8 mouse cellular contexts compared by ENCODE assay signal in the genomic region with DNA sequence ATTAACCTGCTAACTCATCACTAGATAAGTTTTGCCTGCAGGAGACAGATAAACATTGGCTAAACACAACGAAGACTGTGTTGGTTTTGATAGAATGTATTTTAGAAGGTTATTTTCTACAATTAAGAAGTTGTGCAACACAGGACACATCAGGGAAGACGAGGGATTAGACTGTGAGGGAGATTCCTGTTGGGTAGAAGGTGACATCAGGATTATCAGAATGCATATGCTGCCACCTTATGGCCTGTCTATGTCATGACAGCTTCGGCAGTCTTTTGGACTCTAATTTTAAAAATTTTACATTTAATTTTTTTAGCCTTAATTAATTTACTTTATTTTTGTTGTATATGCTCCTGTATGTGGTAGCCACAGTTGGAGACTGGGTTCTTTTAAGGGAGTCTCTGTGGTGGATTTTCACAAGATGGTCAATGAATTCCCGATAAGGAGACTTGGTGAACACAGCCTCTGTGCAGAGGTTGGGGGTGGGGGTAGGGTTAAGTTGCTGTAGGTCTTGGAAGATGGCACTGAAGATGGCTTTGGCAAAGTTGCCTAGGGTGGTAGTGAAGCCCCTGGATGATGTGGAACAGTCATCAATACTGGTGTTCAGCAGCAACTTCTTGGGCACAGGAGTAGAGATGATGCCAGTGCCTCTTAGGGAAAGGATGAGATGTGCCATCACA. TPM values are rescaled to one million over a fixed set of nuclear protein-coding genes. Genes with fewer than 3 reads are reported as not detected.
A peak's percentile ranks its signal among the peaks of the same experiment; 100 is the strongest.
DNase-seq lines count a peak whose midpoint lies in the region; ATAC-seq lines count a peak whose summit lies in the region.

No protein-coding gene starts in this region.

- WGBS in forebrain, embryonic 12.5 days, result 26% methylated on average over 4 of the region's 4 CpGs
- WGBS in forebrain, embryonic 10.5 days, result 31% methylated on average over 4 of the region's 4 CpGs
- 21% methylated on average over 4 of the region's 4 CpGs for WGBS in intestine, embryonic 14.5 days

- no peak overlapping the region for H3K27ac ChIP-seq in forebrain, embryonic 12.5 days
- H3K27ac ChIP-seq in forebrain, embryonic 10.5 days, result no peak overlapping the region
- H3K27ac ChIP-seq in intestine, embryonic 14.5 days (ENCODE audit: low read depth), result no peak overlapping the region

- no peaks in the 10 kb centered on the region for H3K9me3 ChIP-seq in forebrain, embryonic 12.5 days
- H3K9me3 ChIP-seq in forebrain, embryonic 10.5 days, result no peaks in the 10 kb centered on the region
- H3K9me3 ChIP-seq in intestine, embryonic 14.5 days (ENCODE audit: control insufficient read depth, low read length), result no peaks in the 10 kb centered on the region
- no peaks in the 10 kb centered on the region for H3K9me3 ChIP-seq in megakaryocyte, embryonic 14.5 days

- H3K4me3 ChIP-seq in forebrain, embryonic 12.5 days (replicated peaks), result no peak overlapping the region
- H3K4me3 ChIP-seq in forebrain, embryonic 10.5 days, result no peak overlapping the region
- H3K4me3 ChIP-seq in intestine, embryonic 14.5 days (ENCODE audit: low read depth, low read length), result no peak overlapping the region
- H3K4me3 ChIP-seq in megakaryocyte, embryonic 14.5 days (replicated peaks), result peak overlapping the region; percentile 7

- H3K4me2 ChIP-seq in forebrain, embryonic 12.5 days, result no peak overlapping the region
- no peak overlapping the region for H3K4me2 ChIP-seq in intestine, embryonic 14.5 days (ENCODE audit: low read length)

- H3K9ac ChIP-seq in forebrain, embryonic 12.5 days, result no peak overlapping the region
- no peak overlapping the region for H3K9ac ChIP-seq in intestine, embryonic 14.5 days (ENCODE audit: low read length)

- DNase-seq in forebrain, embryonic 10.5 days (ENCODE audit: extremely low spot score, low spot score), result no peak
- DNase-seq in thymus, postnatal 14 days, result peak; percentile 13
- no peak for DNase-seq in thymus, adult 18-20 months
- peak; percentile 27 for DNase-seq in embryo, embryonic 9.5 days (ENCODE audit: extremely low spot score)
- no peak for DNase-seq in intestine, embryonic 14.5 days (ENCODE audit: low spot score)
- peak; percentile 30 for DNase-seq in thymus, postnatal 4 days

- no peaks in the 10 kb centered on the region for H3K27me3 ChIP-seq in forebrain, embryonic 12.5 days
- H3K27me3 ChIP-seq in forebrain, embryonic 10.5 days (ENCODE audit: poor library complexity, severe bottlenecking), result no peaks in the 10 kb centered on the region
- no peaks in the 10 kb centered on the region for H3K27me3 ChIP-seq in intestine, embryonic 14.5 days (replicated peaks; ENCODE audit: control insufficient read depth, insufficient read depth, low read length)
- peaks cover 3% of the 10 kb centered on the region for H3K27me3 ChIP-seq in megakaryocyte, embryonic 14.5 days (replicated peaks)

- no peaks in the 10 kb centered on the region for H3K36me3 ChIP-seq in forebrain, embryonic 12.5 days (replicated peaks)
- H3K36me3 ChIP-seq in forebrain, embryonic 10.5 days (replicated peaks), result no peaks in the 10 kb centered on the region
- H3K36me3 ChIP-seq in intestine, embryonic 14.5 days (ENCODE audit: control insufficient read depth, insufficient read depth, low read length), result no peaks in the 10 kb centered on the region
- H3K36me3 ChIP-seq in megakaryocyte, embryonic 14.5 days (replicated peaks; ENCODE audit: low read length), result no peaks in the 10 kb centered on the region

- ATAC-seq in forebrain, embryonic 12.5 days (ENCODE audit: low FRiP score), result peak; percentile 27; the same call in 1 of the 2 replicates
- peak; percentile 32; the same call in 1 of the 2 replicates for ATAC-seq in intestine, embryonic 14.5 days (replicated peaks; ENCODE audit: low FRiP score, low TSS enrichment, low read depth)

- no peaks in the 10 kb centered on the region for H3K4me1 ChIP-seq in forebrain, embryonic 12.5 days
- no peaks in the 10 kb centered on the region for H3K4me1 ChIP-seq in forebrain, embryonic 10.5 days
- H3K4me1 ChIP-seq in intestine, embryonic 14.5 days (replicated peaks; ENCODE audit: control insufficient read depth, insufficient read depth, low read length), result no peaks in the 10 kb centered on the region
- H3K4me1 ChIP-seq in megakaryocyte, embryonic 14.5 days, result peaks cover 5% of the 10 kb centered on the region; the same call in 1 of the 2 replicates

RNA-seq across cellular contexts. Expression of gene S100a9, which starts 13.1 kb away (rescaled TPM):
- polyA plus RNA-seq in forebrain, embryonic 12.5 days (2016; fragmentation: Nextera tagmentation; extraction: Ambion mirVana), result 2.6 and 3.8 TPM in 2 replicates
- not detected in 2 replicates for polyA plus RNA-seq in forebrain, embryonic 10.5 days (2016; fragmentation: Nextera tagmentation; extraction: Ambion mirVana)
- polyA plus RNA-seq in intestine, embryonic 14.5 days (2014; fragmentation: Nextera tagmentation; extraction: Ambion mirVana), result 1.6 and 5.3 TPM in 2 replicates
- 33.8 TPM in 1 of 2 replicates, not detected in the other for polyA plus RNA-seq in megakaryocyte, embryonic 14.5 days (2012; ENCODE audit: insufficient read depth, low replicate concordance)

RNA-seq across cellular contexts. Expression of gene Pglyrp4, which starts 18.0 kb away (rescaled TPM):
- not detected in 2 replicates for polyA plus RNA-seq in forebrain, embryonic 12.5 days (2016; fragmentation: Nextera tagmentation; extraction: Ambion mirVana)
- not detected in 2 replicates for polyA plus RNA-seq in forebrain, embryonic 10.5 days (2016; fragmentation: Nextera tagmentation; extraction: Ambion mirVana)
- polyA plus RNA-seq in intestine, embryonic 14.5 days (2014; fragmentation: Nextera tagmentation; extraction: Ambion mirVana), result not detected in 2 replicates
- not detected in 2 replicates for polyA plus RNA-seq in megakaryocyte, embryonic 14.5 days (2012; ENCODE audit: insufficient read depth, low replicate concordance)

RNA-seq across cellular contexts. Expression of gene S100a8, which starts 39.9 kb away (rescaled TPM):
- 4.4 and 5.2 TPM in 2 replicates for polyA plus RNA-seq in forebrain, embryonic 12.5 days (2016; fragmentation: Nextera tagmentation; extraction: Ambion mirVana)
- 0.33 TPM in 1 of 2 replicates, not detected in the other for polyA plus RNA-seq in forebrain, embryonic 10.5 days (2016; fragmentation: Nextera tagmentation; extraction: Ambion mirVana)
- polyA plus RNA-seq in intestine, embryonic 14.5 days (2014; fragmentation: Nextera tagmentation; extraction: Ambion mirVana), result 2.3 and 14.3 TPM in 2 replicates
- 2.9 TPM in 1 of 2 replicates, not detected in the other for polyA plus RNA-seq in megakaryocyte, embryonic 14.5 days (2012; ENCODE audit: insufficient read depth, low replicate concordance)

RNA-seq across cellular contexts. Expression of gene S100a7a, which starts 54.8 kb away (rescaled TPM):
- not detected in 2 replicates for polyA plus RNA-seq in forebrain, embryonic 12.5 days (2016; fragmentation: Nextera tagmentation; extraction: Ambion mirVana)
- not detected in 2 replicates for polyA plus RNA-seq in forebrain, embryonic 10.5 days (2016; fragmentation: Nextera tagmentation; extraction: Ambion mirVana)
- 0.13 TPM in 1 of 2 replicates, not detected in the other for polyA plus RNA-seq in intestine, embryonic 14.5 days (2014; fragmentation: Nextera tagmentation; extraction: Ambion mirVana)
- polyA plus RNA-seq in megakaryocyte, embryonic 14.5 days (2012; ENCODE audit: insufficient read depth, low replicate concordance), result not detected in 2 replicates

Comparison
In these comparisons a context has a peak if more than half of its experiments do, and no peak if none do; other contexts are left out.
1. DNase-seq: peak in thymus, postnatal 14 days (single experiment), embryo, embryonic 9.5 days (single experiment) and thymus, postnatal 4 days (single experiment); none in forebrain, embryonic 10.5 days (single experiment), thymus, adult 18-20 months (0 of 2) and intestine, embryonic 14.5 days (single experiment).